Mouse (Mus musculus) activated CD4-positive, CD25-positive, alpha-beta regulatory T cell, adult 9 weeks (primary cell): ENCODE data around the gene Abl1. TPM values are rescaled to one million over a fixed set of nuclear protein-coding genes. Genes with fewer than 3 reads are reported as not detected.

ENCODE experiments used
- polyA plus RNA-seq: library from polyadenylated mRNA; unstranded; fragments of 100-300 nt; shearing (Covaris generic); gene quantifications from one replicate; pipeline ENCODE4 v1.2.1, GENCODE M21; 2017

Gene Abl1
- 24.0 TPM for polyA plus RNA-seq

GRCm38 (mm10) chr2:31688074-31688925, at the start of gene Abl1:
Gene Abl1, plus strand, starts transcription at chr2:31688376.

GRCm38 (mm10) chr2:31639901-31640608, 48.1 kb upstream of the Abl1 start, which contains the start of gene Prdm12:
Gene Prdm12, plus strand, starts transcription at chr2:31640037.

DNA sequence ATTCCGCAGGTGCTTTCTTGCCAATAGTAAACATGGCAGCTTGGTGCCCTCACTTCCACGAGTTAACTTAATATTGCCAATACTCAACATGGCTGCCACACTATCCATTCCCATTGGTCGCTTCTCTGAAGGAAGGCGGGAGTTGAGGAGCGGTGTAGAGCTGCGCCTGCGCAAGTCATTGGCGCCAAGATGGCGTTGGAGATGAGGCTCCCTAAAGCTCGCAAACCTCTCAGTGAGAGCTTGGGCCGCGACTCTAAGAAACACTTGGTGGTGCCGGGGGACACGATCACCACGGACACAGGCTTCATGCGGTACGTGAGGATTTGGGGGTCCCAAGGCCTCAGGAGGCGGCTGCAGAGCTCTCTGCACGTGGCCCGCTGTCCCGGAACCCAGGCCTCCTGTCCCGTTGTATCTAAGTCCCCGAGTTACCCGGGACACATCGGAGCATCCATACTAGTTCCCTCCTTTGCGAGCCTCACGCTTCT, 17.6 kb upstream of the Abl1 start, which contains the start of gene Exosc2:
Gene Exosc2 (plus strand): TSS at position 165 of the 485 bp plus-strand sequence.

GRCm38 (mm10) chr2:31810444-31810843, 122.3 kb downstream of the Abl1 start, which contains the start of gene Qrfp:
Gene Qrfp, minus strand, starts transcription at chr2:31810580.

DNA sequence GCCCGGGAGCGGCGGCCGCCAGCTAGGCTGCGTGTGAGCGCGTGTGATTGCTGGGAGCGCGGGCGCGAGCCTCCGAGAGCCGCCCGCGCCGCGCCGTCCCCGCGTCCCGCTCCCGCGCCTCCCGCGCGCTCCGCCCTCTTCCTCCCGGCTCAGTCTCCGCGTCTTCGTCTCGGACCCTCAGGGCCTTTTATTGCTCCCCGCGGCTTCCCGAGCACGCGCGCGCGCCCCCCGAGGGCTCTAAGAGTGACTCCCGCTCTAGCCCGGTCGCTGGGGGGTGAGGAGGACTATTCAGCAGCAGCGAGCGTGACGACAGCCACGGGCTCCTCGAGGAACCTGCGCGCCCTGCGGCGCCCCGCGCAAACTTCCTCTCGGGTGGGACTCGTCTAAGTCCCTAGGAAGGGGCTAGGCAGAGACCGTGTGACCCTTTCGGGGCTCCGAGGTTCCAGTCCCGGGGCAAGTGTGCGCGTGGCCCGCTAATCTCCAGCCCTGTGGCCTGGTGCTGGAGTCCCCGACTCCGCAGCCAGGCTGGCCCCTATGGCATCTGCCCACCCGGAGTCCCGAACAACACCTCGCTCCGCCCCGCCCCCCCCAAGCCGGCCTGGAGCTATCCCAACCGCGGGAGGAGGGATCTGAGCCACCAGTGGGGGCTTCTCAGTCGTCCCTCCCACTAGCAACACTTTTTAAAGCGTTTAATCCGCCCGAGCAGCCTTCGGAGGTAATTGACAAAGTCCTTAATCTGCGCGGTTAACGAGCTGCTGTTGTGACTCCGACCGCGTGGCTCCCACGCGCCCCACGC, 157.9 kb downstream of the Abl1 start, which contains the start of gene Fibcd1:
Gene Fibcd1 (minus strand): TSS at position 110 of the 796 bp plus-strand sequence.

Other genes with a start within 250 kb of the Abl1 start
- 123 TPM for gene Ass1, start 218.2 kb upstream of the Abl1 start, polyA plus RNA-seq
- 41.0 TPM for gene Fubp3, start 115.7 kb upstream of the Abl1 start, polyA plus RNA-seq
- gene Prdm12, start 48.3 kb upstream of the Abl1 start, polyA plus RNA-seq = not detected
- gene Exosc2, start 17.7 kb upstream of the Abl1 start, polyA plus RNA-seq = 39.4 TPM
- 0.37 TPM for gene Qrfp, start 122.2 kb downstream of the Abl1 start, polyA plus RNA-seq
- gene Fibcd1, start 157.6 kb downstream of the Abl1 start, polyA plus RNA-seq = 0.34 TPM
- 0.07 TPM for gene Lamc3, start 198.9 kb downstream of the Abl1 start, polyA plus RNA-seq